Mouse (Mus musculus) R1 (cell line): ENCODE measurements around the gene Cdk15.
A peak's percentile ranks its signal among the peaks of the same experiment; 100 is the strongest.

Source experiments
- DNase-seq: peaks from one replicate; pipeline ENCODE4 v3.0.0-alpha.2; 2018; ENCODE audit warnings: low read depth, low spot score

Gene Cdk15

DNA sequence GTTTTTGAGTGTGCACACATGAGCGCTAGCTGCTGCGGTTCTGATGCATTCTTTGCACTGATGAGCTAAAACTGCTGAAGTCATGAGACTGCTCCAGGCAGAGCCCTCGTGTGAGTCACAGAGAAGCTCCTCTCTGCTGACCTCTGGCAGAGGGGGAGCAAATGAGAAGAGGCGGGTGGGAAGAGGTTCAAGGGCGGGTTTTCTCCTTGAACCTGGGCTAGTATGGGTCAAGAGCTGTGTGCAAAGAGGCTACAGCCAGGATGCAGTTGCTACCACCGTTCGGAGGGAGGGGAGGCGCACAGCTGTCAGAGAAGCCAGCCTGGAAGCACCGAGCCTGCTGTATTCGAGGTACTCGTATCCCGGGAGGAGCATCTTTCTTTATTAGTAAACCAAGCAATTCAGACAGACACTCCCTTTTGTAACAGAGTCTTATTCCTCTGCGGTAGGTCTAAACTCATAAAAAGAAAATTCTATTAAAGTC lies at the start of gene Cdk15:
Gene Cdk15, plus strand, starts transcription at position 156 of the 481 bp plus-strand sequence.
- DNase-seq = peak; percentile 67

DNA sequence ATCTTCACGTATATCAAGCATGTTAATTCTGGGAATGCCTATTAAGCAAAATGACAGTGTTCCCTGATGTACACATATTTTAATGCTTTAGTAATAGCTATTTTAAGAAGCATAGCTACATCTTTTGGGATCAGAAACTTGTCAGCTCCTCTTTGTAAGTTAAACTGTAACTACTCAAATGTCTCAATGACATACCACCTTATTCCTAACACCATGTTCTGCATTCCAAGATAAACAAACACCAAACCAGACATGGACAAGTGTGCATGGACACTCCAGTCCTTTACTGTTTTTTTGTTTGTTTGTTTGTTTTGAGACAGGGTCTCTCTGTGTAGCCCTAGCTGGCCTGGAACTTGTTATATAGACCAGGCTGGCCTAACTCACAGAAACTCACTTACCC lies 48.4 kb upstream of the Cdk15 start:
- no peak for DNase-seq

DNA sequence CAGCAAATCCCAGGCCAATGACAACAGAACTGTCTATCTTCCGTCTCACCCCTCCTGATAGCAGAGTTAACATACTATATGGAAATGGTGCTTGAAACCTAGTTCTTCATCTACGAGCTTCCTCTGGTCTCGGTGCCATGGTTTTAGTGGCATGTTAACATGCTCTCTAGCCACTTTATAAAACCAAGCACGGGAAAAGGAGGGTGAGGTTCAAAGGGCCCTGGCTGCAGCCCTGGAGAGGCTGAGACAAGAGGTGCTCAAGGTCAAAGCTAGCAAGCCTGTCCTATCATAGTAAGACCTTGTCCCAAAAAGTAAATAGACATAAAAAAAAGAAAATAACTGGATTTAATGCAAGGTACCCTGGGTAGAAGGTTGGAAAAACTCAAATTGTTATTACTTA lies 45.1 kb upstream of the Cdk15 start:
- DNase-seq = no peak

DNA sequence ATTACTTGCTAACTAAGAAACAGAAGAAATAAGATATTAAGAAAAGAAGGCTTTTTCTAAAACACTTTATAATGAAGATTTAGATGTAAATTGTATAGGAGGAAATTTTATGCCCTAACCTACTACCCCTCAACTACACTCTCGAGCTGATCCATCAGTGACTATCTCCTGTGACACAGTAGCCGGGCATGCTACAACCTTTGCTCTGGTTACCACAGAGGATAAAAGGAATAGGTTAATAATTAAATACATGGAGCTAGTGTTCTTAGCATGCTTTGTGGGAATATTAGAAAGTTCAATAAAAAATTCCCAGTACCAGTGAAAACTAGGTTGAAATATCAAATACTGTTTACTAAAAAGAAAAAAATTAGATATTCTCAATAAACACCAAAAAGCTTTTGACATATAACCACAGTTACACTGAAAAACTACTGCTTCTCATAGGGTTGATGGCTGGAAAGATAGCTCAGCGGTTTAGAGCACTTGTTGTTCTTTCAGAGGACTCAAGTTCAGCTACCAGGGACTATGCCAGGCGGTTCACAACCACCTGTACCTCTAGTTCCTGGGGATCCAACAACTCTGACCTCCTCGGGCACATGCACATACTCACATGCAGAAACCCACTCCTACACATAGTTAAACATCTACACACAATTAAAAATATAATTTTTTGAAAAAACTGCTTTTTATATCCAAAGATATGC lies 44.5 kb upstream of the Cdk15 start:
- DNase-seq = no peak

DNA sequence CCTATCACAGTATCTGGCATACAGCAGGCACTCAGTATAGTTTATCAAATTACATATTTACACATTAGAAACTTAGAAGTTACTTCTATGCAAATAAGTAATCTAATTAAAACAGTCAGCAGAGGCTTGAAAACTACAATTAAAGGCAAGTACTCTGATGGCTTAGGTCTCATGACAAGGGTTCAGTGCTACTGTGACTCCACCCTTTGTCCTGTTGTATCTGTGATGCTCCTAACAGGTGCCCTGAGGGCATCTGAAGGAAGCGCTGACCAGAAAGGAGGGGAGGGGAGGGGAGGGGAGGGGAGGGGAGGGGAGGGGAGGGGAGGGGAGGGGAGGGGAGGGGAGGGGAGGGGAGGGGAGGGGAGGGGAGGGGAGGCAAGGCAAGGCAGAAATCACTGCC lies 43.8 kb upstream of the Cdk15 start:
- no peak for DNase-seq

DNA sequence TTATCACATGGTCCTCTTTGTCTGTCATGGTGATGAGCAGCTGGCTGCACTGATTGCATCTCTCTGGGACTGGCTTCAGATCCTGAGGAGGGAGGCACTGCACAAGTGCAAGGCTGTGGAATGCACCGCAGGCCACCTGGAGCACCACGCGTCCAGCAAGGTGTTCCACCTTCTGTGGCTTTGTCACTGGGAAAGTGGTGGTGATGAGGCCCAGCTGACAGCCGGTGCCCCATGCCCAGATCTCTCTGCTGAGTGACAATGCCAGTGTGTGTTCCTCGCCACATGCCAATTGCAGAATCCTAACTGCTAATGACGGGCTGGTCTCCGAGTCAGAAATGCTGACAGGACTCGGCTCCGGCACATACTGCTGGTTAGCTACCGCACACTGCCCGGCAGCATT lies 41.3 kb upstream of the Cdk15 start:
- DNase-seq = peak; percentile 13

GRCm38 (mm10) chr1:59220371-59220770 lies 36.3 kb upstream of the Cdk15 start:
- peak; percentile 63 for DNase-seq

GRCm38 (mm10) chr1:59221591-59221990 lies 35.1 kb upstream of the Cdk15 start:
- DNase-seq = no peak

- no peak for DNase-seq
Measured at GRCm38 (mm10) chr1:59222101-59222825, 34.4 kb upstream of the Cdk15 start.

DNA sequence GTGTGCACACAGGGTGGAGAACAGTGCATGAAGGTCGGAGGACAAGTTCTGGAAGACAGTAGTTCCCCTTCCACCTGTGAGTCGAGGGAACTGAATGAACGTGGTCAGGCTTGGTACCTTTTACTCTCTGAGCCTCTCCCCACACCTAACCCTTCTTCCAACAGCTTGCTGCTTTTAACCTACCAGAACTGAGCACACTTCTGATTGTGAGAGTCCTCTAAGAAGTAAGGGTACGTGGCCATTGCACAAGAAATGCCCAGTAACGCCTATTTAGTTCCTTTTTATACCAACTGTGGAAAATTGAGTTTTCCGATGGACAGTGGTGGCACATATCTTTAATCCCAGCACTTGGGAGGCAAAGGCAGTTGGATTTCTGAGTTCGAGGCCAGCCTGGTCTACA lies 28.2 kb upstream of the Cdk15 start:
- DNase-seq = no peak

DNA sequence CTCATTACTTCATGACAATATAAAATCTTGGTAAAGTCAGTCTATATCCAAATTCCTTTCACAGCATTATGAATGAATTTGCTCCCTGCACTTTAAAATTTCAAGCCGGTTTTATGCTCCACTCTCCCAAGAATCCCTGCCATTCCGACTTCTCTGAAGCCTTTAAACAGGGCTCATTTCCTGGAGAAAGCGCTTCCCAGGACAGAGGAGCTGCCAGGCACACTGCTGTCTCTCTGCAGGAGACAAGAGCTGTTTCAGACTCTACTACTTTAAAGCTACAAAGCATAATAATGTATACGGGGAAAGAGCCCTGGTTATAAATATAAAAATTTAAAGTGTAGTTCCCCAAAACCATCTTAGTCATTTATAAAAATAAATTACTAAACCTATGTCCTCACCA lies 27.5 kb upstream of the Cdk15 start:
- no peak for DNase-seq

GRCm38 (mm10) chr1:59236856-59237441 lies 19.8 kb upstream of the Cdk15 start, which contains the start of gene Als2:
Gene Als2, minus strand, starts transcription at chr1:59237231.
- peak; percentile 99 for DNase-seq

DNA sequence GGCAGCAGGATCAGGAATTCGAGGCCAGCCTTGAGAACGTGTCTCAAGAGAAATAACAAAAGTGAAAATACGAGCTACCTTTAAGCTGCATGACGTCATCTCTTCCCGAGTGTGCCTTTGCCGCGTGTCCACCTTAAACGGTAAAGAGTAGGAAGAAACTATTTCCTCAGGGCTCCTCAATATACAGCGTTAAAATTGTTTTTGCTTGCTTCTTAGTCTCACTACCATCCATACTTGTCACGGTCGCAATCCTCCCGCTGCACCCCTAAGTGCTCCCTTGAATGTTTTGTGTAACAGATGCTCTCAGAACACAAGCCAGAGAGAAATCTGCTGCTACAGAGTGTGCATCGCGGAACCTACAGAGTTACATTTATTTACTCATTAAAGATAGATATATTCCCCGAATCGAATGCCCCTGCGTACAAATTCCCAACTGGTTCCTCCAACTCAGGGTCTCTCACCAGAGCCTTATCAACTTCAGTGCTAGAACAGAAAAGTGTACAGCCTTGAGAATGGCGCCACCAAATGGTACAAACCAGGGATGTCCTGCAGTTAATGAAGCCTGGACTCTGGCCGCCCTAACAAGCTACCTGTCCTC lies 19.0 kb upstream of the Cdk15 start:
- DNase-seq = peak; percentile 75

DNA sequence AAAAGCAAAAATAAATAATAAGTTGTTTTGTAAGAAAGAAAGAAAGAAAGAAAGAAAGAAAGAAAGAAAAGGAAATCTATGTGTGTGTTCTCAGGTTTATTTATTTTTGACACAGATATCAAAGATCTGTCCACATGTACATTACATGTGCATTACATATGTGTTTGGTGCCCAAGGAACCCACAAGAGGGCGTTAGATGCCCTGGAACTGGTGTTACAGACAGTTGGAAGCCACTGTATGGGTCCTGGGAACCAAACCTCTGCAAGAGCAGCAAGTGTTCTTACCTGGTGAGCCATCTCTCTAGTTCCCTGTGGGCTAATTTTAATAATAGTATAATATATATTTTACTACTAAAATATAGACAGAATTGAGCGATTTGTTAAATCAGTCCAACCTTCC lies 12.9 kb upstream of the Cdk15 start:
- DNase-seq = peak; percentile 61

DNA sequence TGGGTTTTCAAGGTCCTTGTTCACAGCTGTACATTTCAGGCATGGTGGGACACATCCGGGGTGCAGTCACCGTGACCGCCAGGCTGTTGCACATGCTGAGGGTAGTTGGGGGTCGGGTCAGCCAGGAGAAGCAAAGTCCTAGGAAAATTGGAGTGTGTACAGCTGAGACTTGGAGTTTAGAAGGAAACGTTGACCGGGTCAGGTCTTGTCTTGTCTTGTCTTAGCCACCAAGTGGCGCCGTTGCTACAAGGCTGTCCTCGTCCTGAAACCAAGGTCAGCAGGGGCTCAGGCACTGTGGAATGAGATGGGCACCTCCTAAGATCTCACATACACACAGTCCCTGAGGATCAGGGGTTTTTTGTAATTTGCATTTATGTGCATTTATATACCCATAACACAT lies 9.1 kb upstream of the Cdk15 start:
- DNase-seq = peak; percentile 74

- DNase-seq = no peak
Measured at GRCm38 (mm10) chr1:59252762-59253161, 3.9 kb upstream of the Cdk15 start.

DNA sequence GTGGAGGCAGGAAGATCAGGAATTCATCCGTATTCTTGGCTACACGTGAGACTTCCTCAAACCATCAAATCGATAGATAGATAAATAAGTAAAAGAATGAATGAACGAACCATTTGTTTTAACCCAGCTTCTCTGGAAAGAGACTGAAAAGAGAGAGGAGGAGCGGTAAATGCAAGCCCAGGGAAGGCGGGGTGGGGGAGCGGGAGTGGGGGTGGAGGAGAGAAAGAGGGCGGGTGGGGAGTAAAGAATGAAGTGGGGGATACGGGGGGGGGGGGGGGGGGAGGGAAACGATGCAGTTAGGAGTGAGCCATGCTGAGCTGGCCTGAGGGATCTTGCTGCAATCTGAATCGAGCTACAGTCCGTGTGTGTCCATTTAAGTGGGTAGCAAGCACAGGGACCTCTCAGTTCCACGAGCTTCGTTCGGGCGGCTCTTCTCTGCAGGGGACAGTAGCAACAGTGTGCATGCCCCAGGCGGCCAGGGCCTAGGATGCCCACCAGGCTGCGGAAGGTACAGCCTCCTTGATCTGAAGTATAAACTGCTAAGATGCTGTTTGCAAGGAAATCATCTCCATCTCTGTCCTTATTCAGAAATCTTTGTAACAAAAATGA lies 3.3 kb upstream of the Cdk15 start:
- no peak for DNase-seq

DNA sequence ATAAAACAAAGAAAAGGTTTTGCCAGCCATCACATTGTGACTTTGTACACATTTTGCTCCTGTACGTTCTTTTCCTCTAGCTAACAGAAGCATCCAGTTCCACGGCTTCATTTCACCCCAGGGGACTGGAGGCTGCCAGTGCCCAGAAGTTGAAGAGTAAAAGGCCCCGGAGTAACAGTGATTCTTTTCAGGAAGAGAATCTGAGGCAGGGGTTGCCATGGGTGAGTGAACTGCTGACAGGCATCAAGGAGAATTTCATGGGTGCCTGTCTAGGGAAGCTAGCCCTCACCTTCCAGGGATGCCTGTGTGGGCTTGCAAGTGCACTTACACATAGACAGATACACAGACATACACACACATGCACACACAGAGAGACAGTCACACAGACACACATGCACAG lies 1.0 kb downstream of the Cdk15 start:
- DNase-seq = no peak

DNA sequence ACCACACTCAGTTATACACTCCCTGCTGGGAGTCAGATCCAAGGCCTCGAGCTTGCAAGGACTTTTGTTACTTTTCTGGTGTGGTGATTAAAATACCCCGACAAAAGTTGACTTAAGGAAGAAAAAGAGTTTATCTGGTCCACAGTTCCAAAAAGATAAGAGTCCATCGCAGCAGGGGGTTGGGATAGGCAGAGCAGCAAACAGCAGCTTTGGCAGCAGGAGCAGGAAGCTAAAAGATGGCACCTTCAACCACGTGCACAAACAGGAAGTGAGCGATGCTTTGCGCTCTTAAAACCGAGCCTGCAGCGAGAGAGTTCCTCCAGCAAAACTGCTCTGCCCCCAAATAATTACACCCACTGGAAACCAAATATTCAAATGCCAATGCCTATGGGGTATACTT lies 12.2 kb downstream of the Cdk15 start:
- DNase-seq = peak; percentile 44

- DNase-seq = no peak
Measured at GRCm38 (mm10) chr1:59269466-59269865, 12.8 kb downstream of the Cdk15 start.

DNA sequence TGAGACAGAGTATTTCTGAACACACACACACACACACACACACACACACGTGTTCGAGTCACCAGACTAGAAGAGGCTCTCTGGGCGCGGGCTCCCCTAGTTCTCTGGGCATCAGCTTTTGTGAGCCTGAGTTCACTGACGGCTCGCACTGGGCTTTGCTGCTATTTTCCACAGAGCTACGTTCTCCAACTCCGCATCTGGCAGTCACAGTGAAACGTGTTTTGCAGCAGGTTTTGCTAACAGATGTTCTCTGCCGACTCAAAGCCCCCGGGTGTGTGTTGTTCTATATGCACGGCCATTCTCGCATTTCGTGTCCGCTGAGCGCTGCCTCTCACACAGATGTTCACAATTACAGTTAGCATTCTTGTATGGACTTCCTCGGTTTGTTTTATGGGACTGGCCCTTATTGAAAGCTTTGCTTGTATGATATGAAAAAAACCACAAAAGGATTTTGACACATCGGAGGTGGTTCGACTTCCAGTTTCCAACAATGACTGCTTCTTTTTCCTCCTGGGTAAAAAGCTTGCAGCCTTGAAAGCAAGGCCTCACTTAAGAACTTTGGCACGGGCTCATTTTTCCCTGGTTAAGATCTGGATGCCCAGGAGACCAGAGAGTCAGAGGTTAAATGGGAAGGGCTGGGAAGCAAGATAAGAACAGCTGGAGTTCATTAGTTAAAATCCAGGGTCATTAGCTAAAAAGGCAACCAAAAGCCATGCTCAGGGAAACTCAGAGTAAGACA lies 13.4 kb downstream of the Cdk15 start:
- peak; percentile 25 for DNase-seq
